Mouse (Mus musculus): ENCODE data around the gene Plcl2.
"Not testable (repeated sequence)": the region's sequence is repeated elsewhere in the genome, so short reads cannot be mapped to it uniquely, and the experiment has no call there.

Plcl2 gene

DNA sequence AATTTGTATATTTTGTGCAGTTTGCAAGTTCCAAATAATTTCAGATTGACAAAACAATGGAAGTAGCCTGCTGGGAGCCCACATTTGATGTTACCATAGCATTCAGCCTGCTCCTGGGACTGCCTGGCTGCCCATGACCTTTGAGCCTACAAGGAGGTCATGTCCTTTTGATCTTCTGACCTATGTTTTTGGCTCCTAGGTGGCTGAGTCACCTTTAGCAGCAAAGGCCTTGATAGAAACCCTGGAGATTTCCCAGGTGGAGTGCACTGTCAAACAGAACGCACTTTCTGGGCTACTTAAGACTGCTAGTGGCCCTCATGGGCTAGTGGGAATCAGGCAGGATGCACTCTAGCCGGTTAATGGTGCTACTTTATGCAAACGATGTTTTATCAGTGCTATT lies 112.8 kb downstream of the Plcl2 start:
- DNase-seq (ENCODE audit: low read depth, low spot score): no peak

DNA sequence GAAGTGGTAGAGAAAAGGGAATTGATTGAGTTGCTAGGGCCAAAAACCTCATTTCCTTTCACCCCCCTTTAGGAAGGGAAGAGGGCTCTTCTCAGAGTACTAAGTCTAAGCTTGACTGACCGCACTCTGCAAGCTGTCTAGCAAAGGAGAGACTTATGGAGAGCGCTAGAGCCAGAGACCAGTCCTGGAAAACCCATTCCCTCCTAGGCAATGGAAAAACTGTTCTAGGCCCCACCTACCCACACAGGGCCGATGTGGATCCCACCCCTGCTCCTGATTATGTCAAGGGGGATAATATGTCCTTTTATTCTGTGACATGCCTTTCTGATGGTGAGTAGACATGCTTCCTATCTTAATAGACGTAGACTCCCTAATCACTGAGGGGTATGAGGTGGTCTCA lies 116.4 kb downstream of the Plcl2 start:
- DNase-seq (ENCODE audit: low read depth, low spot score): no peak

DNA sequence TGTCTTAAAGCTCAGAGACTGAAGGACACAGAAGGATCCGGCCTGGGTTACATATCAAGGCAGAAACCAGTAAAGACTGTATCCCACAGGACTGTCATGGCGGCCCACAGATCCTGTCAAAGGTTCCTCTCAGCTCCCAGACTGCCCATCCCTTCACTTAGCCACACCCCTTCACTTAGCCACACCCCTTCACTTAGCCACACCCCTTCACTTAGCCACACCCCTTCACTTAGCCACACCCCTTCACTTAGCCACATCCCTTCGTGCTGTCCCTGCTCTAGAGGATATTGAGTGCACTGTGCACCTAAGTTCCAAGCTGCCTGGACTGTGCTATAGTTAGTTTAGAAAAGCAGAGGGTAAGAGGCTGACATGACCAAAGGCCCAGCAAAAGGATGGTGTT lies 118.5 kb downstream of the Plcl2 start:
- no peak for DNase-seq (ENCODE audit: low read depth, low spot score)

DNA sequence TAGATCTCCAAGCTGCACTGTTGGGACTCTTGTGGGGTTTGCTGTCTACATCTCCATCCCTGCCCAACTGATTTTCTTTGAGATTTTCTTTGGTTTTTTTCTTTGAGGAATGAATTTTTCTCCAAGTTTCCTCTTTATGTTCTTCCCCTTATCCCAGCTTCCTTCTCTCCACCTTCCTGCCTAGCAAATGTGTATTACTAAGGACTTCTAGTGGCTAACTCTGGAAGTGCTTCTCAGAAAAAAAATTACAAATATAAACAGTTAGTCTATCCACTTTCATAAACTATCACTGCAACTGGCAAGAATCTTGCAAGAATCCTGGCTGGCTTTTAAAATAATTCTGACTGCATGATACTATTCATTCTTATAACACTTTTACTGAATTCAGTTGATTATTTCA lies 119.5 kb downstream of the Plcl2 start:
- DNase-seq (ENCODE audit: low read depth, low spot score): no peak

DNA sequence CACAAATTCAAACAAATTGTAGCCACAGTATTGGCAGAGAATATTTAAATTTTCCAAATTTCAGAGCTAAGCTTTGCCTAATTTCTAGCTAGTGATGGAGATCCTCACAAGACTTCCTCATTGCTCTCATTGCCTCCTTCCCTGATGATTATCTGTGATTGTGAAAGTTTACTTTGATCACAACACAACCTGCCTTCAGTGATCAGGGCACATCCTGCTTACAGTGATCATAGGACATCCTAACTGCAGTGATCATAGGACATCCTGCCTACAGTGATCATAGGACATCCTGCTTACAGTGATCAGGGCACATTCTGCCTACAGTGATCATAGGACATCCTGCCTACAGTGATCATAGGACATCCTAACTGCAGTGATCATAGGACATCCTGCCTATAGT lies 121.8 kb downstream of the Plcl2 start:
- DNase-seq (ENCODE audit: low read depth, low spot score): not testable (repeated sequence)

DNA sequence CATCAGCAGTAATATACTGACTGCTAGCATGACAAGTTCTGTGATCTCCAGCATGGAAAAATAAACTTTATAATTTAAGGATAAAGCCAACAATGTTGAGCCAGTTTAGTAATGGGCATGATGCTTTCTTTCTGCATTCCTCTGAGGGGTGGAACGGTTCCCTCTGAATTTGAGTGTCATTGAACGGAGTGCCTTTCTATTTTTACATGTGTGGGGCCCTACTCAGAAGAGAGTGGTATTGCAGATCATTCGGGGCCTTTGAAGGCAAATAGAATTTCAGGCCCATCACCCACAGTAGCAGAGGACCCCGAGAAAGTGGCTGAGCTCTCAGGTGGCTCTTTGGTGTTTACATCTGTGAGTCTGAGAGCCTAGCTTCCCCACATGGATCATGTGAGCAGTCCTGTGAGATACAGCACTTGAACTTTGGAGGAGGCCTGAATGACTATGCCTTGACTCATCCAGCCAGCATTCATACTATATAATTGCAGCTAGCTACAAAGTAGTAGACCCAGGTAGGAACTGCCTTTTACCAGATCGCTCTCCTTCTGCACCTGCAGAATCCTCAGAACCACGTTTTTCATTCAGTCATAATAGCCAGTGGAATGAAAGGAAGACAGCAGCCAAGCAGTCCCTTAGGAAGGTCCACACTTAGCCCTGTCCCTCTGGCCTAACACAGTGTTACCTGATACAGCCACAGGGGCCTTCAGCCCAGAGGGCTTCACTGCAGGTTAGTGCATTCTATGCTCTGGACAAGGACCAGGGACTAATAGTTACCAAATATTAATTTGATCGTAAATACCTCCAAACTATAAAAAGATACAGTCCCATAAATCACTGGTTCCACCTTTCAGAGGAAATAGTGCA lies 125.0 kb downstream of the Plcl2 start:
- DNase-seq (ENCODE audit: low read depth, low spot score): no peak

DNA sequence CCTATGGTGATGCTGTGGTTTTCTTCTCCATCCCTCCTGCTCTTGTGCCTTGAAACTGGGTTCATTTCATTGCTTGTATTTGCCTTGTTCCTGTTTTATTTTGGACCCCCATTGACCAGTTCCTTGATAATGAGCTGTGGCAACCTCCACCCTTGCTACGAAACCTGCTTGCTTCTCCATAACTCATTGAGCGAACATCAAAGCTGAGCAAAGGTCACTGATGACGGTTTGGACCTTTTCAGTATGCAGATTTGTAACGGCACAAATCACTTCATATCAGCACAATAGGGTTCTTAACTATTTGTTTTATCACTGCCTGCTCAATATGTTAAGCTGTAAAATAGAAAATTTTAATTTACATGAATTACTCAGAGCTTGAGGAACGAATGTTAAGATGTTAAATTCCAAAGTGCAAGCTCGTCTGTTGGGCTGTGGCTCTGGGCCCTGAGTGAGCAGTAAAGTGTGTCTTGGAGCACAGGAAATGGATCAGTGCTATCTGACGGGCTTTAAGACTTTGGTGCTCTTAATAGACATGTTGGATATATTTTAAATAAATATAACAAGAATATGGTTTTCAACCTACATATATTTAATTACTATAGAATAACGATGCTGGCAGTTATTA lies 126.9 kb downstream of the Plcl2 start:
- DNase-seq (ENCODE audit: low read depth, low spot score): no peak

DNA sequence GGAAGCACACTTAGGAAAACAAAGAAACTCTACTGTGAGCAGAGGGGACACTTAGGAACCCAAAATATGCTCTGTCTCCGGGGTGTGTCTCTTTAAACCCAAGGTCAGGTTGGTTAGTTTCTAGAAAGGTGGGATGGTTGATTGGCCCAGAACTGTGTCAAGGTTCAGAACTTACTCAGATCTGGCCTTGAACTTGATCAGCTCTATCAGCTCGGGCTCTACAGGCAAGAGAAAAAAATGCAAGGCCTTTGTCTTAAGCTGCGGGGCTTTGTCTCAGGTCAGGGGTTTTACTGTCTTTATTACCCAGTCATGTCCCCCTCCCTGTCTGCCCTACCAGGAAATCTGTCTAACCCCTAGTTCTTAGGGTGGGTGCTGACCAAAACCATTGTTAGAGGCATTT lies 129.6 kb downstream of the Plcl2 start:
- DNase-seq (ENCODE audit: low read depth, low spot score): peak; percentile 9

DNA sequence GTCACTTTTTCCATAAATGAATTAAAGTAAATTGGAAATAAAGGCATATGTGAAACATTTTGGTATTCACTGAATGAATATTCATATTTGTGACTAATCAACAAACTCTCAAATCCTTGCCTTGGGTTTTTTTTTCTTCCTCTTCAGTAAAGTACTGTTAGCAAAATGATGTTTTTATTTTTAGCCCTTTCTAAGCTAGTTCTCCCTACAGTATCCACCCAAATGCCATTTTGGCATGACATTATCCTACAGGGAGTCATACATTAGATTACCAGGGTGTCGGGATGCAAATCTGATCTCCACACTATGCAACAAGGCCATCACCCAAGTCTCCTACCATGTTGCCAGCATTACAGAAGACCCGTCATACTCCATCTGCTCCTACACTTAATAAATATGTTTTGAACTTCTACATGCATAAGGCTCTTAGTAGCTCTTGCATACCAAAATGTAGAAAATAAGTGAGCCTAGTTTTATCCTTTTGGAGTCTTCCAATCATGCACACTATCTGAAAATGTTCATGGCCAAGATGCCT lies 131.9 kb downstream of the Plcl2 start:
- no peak for DNase-seq (ENCODE audit: low read depth, low spot score)

DNA sequence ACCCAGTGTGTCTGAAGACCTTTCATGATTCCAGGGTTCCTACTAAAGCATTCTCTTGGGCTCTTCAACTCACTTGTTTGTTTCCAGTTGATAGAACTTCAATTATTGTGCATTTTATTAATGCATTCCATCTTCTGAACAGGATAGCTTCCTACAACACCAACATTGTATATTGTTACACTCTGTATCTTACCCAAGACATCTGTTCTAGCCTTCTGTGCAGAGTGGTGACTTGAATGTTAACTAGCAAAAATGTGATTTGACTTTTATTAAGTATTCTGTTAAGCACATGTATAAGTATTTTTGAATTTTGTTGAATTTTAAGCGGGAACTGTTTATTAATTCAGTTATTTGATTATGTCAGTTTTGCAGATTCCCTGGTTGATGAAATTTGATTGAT lies 132.7 kb downstream of the Plcl2 start:
- no peak for DNase-seq (ENCODE audit: low read depth, low spot score)

DNA sequence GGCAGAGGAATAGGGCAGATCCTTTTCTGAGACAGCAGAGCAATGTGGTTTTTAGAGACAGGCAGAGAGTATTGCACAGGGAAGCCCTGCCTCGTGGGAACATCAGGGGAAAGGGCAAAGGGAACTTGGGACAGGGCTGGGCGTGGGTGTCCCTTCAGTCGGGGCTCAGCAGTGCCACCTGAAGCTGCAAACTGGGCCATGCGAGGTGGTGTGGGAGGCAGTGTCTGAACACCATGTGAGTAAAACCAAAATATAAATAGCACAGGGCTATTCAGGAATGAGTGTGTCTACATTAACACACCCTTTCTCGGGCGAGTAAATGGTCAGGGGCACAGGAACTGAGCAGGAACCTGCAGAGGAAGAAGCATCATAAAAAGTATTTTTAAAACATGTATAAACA lies 134.2 kb downstream of the Plcl2 start:
- DNase-seq (ENCODE audit: low read depth, low spot score): no peak

DNA sequence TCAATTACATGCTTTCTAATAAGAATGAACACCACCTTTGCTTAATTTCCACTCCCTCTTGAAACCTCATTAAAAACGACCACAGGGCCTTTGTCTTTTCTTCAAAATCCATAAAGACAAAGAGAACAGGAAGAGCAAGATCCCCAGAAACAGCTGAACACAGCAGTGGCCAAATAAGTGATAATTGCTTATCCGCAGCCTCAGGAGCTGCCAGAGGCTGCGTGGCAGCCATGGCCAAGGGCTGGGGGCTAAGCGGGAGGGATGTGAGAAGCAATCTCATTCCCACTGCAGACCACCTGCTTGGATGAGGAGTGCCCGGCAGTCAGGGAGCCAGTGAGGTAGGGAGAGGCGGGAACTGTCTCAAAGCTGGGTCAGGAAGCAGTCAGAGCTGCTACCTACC lies 134.8 kb downstream of the Plcl2 start:
- peak; percentile 7 for DNase-seq (ENCODE audit: low read depth, low spot score)

DNA sequence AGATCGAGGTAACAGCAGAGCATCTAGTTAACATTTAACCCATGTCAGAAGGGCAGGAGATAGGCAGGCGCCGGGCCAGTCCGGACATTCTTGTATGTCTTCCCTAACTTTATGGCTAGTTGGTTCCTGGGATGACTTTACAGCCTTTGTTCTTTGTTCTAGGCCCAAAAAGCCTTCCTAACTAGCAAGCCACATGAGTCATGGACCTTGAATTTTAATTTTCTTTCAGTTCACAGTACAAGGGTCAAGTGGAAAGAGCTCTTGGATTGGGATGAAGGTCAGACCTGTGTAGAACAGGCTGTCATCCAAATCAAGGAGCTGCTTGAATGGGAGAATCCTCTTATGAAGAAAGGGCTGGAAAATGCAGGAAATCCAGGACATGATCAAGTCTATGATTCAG lies 138.9 kb downstream of the Plcl2 start:
- not testable (repeated sequence) for DNase-seq (ENCODE audit: low read depth, low spot score)

DNA sequence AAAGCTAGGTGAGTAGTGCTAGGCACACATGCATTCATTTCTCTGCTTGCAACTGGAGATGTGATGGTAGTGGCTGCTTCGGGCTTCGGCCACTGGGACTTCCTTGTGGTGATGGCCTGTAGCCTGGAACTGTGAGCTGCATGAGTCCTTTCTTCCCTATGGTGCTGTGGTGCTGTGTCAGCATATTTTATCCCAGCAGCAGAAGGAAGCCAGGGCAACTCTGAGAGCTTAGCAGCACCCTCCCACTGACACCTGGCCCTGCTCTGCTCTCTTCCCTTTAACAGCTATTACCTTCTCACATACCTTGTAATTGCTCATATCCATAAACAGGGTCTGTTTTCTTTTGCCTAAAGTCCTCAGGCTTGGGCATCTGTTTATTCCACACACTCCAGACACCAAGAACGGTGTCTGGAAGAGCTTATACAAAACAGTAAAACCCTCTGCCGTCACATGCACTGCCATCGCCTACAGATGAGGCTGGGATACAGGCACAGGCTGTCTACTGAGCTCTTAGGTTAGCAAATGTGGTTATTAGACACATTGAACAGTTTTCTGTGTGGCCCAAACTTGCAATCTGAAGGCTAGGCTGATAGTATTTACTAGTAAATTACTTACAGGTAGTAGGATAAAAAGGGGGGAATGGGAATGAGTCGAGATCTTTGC lies 139.7 kb downstream of the Plcl2 start:
- DNase-seq (ENCODE audit: low read depth, low spot score): no peak

DNA sequence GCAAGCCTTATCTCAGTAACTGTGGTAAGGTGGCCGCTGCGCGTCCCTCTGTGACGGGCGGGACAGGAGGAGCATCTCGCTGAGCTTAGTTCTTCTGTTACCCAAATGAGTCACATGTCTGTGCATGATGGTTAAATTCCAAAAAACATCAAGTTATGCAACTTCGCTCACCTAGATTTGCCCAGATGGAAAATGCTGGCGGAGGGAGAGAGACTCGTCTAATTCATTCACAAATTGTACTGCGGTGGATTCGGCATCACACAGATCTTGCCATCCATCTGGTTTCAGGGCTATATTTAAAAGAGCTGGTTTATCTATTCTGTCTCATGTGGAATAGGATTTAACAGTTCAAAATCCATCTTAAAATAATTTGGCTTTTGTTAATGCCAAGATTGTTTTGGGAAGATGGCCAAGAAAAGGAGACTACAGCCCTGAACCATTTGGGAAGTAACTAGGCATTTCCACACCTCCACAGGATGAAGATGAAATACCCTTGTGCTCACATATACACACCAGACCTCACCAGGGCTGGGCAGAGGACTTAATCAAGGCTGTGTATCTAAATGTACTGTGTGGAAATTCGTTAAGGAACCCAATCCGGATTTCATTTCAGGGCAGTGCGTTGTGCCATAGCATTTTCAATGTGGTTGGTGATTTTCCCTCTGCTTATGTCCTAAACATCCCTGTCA lies 141.5 kb downstream of the Plcl2 start:
- DNase-seq (ENCODE audit: low read depth, low spot score): no peak

DNA sequence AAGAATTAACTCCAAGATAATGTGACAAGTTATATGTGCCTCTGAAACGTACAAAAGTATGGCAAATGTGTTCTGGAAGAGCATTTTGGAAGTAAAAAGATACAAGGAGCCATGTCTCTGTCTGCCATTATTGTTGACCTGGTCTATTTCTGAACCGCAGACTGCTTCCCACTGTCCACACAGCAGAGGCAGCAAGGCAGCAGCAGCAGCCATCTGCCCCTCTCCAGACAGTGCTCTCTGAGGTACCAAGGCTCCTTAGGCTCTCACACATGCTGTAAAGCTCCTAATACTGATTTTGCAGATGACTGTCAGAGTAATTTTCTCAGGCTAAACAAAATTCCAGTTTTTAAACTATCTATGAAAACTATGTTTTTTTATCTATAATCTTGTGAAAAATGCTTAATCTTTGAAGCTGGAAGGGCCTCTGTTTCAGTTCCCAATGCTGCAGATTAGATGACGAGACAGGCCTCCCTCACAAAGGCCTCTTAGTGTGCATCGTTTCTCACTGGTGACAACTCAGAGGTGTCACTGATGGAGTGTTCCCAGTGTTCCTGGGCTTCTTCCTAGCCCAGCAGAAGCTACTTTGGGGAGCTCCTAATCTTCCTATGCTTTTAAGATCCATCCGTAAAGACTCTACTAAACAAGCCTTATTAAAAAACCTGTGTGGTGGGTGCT lies 145.7 kb downstream of the Plcl2 start:
- DNase-seq (ENCODE audit: low read depth, low spot score): no peak

DNA sequence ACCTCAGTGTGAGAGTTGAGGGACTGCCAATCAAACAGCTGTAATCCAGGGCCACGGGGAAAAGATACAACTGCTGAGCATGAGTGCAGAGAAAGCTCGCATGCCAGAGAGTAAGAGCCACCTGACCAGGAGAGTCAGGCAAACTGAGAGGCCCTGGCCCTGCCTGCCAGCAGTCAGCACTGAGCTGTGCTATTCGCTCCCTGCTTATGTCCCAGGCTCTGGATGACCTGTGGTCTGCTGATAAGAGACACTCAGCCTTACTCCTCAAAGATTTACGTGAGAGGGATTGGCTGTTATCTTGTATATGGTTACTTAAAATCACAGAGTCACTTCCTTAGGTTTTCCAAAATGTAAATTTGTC lies 146.2 kb downstream of the Plcl2 start:
- DNase-seq (ENCODE audit: low read depth, low spot score): no peak

DNA sequence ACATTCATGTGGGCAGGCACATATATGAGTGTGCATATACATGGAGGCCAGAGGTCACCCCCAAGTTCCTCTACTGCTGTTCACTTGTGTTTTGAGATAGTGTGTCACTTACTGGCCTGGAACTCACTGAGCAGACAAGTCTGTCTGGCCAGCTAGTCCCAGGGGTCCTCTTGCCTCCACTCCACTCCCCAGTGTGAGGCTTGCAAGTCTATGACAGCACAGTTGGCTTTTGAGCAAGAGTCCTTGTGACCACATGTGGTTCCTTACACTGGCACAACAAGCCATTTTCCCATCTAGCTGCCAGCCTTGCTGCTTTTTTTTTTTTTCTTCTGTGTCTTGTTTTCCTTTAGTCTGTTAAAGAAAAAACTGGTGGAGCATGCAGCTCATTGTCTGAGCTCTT lies 148.1 kb downstream of the Plcl2 start:
- no peak for DNase-seq (ENCODE audit: low read depth, low spot score)

DNA sequence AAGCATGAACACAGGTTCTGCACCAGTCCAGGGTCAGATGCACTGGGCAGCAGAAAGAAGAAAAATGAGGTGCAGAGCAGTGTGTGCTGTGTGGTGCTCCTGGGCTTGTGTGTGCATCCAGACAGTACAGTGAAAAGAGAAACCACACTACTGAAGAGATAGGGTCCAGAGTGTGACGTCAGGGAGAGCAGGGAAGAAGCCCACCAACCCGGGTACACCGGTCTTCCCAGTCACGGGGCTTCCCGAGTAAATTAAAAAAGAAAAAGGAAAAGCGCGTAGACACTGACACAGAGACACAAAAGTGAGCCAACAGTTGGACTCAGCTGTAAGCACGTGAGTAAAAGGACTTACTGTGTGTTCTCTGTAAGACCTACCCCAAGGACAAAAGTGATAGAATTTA lies 149.7 kb downstream of the Plcl2 start:
- no peak for DNase-seq (ENCODE audit: low read depth, low spot score)

DNA sequence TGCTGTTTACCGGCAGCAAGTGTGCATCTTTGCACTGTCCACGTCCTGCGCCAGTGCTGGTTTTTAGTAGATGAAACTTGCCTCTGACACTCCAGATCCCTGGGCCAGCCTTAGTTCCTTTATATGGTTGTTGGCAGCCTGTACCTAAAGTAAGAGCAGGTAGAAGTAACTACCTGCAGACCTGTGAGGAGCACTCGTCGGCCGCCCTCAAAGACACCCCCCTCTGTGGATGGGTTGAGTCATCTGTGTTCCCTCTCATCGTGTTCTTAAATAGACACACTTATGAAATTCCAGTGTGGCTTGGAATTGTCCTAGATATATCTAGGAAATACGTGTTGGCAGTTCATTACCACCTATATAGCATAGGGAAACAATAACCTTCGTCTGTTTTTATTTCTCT lies 158.4 kb downstream of the Plcl2 start:
- DNase-seq (ENCODE audit: low read depth, low spot score): no peak

DNA sequence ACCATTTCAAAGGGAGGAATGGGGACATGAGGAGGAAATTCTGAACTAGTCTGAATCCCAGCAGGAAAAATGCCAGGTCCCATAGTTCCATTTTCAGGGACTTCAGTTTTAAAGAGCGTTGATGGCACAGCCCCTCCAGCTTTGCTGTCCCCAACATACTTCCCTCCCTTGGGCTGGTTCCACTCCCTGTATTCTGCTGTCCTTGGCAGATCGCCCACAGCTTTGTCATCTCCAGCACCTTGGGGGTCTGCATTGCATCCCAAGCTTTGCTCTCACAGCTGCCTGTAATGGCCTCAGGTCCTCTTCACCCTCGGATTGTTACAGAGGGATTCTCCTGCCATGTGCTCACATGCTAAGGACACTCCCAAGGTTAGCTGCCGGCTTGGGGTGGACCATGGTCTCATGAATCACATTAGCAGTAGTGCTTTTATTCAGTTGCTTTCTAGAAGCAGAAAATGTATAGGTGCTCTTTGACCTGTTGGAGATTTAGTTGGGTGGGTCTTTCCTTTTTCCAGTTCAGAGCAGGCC lies 159.5 kb downstream of the Plcl2 start:
- no peak for DNase-seq (ENCODE audit: low read depth, low spot score)
